Comparison of ENCODE assay signal across 8 mouse cellular contexts in genomic region chr7:37842000-37842513, GRCm38 (mm10).
DNase-seq lines count a peak whose midpoint lies in the region; ATAC-seq lines count a peak whose summit lies in the region.

No protein-coding gene starts in this region.

- H3K4me1 ChIP-seq in heart, embryonic 13.5 days = peaks cover 28% of the 10 kb centered on the region
- H3K4me1 ChIP-seq in limb, embryonic 11.5 days (ENCODE audit: control insufficient read depth, insufficient read depth, low read length) = peaks cover 7% of the 10 kb centered on the region; the same call in 1 of the 2 replicates

- H3K4me3 ChIP-seq in heart, embryonic 13.5 days = peak overlapping the region; percentile 43
- H3K4me3 ChIP-seq in limb, embryonic 11.5 days (ENCODE audit: low read depth, low read length) = peak overlapping the region; percentile 19

- no peak; the same call in 1 of the 2 replicates for ATAC-seq in heart, embryonic 13.5 days (ENCODE audit: extremely low read depth, insufficient number of reproducible peaks, low FRiP score, low TSS enrichment)
- peak; percentile 49 for ATAC-seq in limb, embryonic 11.5 days (ENCODE audit: insufficient number of reproducible peaks, low FRiP score, low TSS enrichment, low read depth)
- ATAC-seq in erythroid progenitor cell, adult 5-6 weeks (replicated peaks; ENCODE audit: low FRiP score, poor library complexity, severe bottlenecking) = no peak

- DNase-seq in heart, postnatal 36 days = no peak
- DNase-seq in right cerebral cortex, postnatal 14 days = peak; percentile 34
- DNase-seq in right cerebral cortex, postnatal 36 days (ENCODE audit: low spot score in 2 of 2) = no peak
- peak; percentile 78 for DNase-seq in limb, embryonic 11.5 days (ENCODE audit: low spot score)
- peak; percentile 66 for DNase-seq in retina, embryonic 14.5 days (ENCODE audit: low spot score)
- no peak for DNase-seq in thymus, postnatal 14 days

- H3K9ac ChIP-seq in heart, embryonic 13.5 days = peak overlapping the region; percentile 72
- H3K9ac ChIP-seq in limb, embryonic 11.5 days (ENCODE audit: low read length) = peak overlapping the region; percentile 35

- peak overlapping the region; percentile 72 for H3K4me2 ChIP-seq in heart, embryonic 13.5 days
- peak overlapping the region; percentile 51 for H3K4me2 ChIP-seq in limb, embryonic 11.5 days (ENCODE audit: low read depth, severe bottlenecking)

- no peaks in the 10 kb centered on the region for H3K36me3 ChIP-seq in heart, embryonic 13.5 days
- H3K36me3 ChIP-seq in limb, embryonic 11.5 days (ENCODE audit: control insufficient read depth, insufficient read depth, low read length) = no peaks in the 10 kb centered on the region

- H3K9me3 ChIP-seq in heart, embryonic 13.5 days = no peaks in the 10 kb centered on the region
- no peaks in the 10 kb centered on the region for H3K9me3 ChIP-seq in limb, embryonic 11.5 days (ENCODE audit: control insufficient read depth, low read length)

- no peaks in the 10 kb centered on the region for H3K27me3 ChIP-seq in heart, embryonic 13.5 days (replicated peaks)
- H3K27me3 ChIP-seq in limb, embryonic 11.5 days (ENCODE audit: control insufficient read depth, insufficient read depth, low read length) = no peaks in the 10 kb centered on the region

- intact Hi-C loops in heart, postnatal 36 days (cut with DNase I) = no loop called here

- 2% methylated on average over 14 of the region's 14 CpGs for WGBS in heart, embryonic 13.5 days
- WGBS in limb, embryonic 11.5 days = under 1% methylated on average over 14 of the region's 14 CpGs

- H3K27ac ChIP-seq in heart, embryonic 13.5 days (replicated peaks) = 0 out of 2 replicates have a peak overlapping the region, but pooled peaks have one; percentile 24
- no peak overlapping the region for H3K27ac ChIP-seq in limb, embryonic 11.5 days (replicated peaks; ENCODE audit: low read depth, low read length)

Comparison
In these comparisons a context has a peak if more than half of its experiments do, and no peak if none do; other contexts are left out.
1. DNase-seq: peak in right cerebral cortex, postnatal 14 days (single experiment), limb, embryonic 11.5 days (single experiment) and retina, embryonic 14.5 days (single experiment); none in heart, postnatal 36 days (0 of 2), right cerebral cortex, postnatal 36 days (0 of 2) and thymus, postnatal 14 days (single experiment).